Mouse (Mus musculus): ENCODE results near the gene Mthfd1l. TPM values are rescaled to one million over a fixed set of nuclear protein-coding genes. Genes with fewer than 3 reads are reported as not detected.

The Mthfd1l gene
- polyA plus RNA-seq, 1 experiment from 2014 or later, result 16.9 TPM

DNA sequence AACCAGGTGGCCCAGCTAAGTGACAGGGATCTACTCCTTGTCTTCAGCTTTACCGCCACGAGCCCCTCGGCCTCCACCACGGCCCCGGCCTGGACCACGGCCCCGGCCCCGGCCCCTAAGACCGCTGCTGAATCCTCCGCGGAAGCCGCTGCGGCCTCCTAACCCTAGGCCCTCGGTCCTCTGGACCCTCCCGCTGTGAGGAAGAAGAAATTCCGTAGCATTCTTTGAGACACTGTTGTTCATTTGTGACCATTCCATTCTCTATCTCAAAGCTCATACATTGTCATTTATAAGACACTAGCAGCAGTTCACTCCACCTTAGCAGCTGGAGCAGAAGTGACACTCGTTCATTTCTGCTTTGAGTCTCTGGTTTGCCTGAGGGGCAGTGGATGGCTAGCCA is 26.0 kb upstream of the Mthfd1l start:
- 87% methylated on average over 17 of the region's 17 CpGs for WGBS
- H3K9me3 ChIP-seq (replicated peaks), result no peaks in the 10 kb centered on the region

DNA sequence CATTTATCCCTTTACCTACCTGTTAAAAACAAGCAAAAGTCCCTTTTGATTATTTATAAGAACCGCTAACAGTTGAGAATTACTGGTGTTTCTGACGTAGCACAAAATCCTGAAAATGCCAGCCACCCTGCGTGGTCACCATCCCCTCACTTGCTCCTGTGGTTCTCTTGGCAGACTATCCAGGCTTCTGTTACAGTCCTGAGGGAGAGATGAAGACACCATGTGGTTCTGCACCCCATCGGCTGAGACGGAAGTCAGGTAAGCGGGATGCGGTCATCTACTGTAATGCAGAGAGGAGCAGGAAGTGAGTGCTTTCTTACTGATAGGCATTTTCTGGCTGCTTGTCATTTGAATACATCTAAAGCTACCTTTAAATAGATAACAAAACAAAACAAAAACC is 25.6 kb upstream of the Mthfd1l start:
- no peak overlapping the region for H3K4me2 ChIP-seq
- no peak overlapping the region for H3K27ac ChIP-seq (ENCODE audit: poor library complexity, severe bottlenecking)
- no peak overlapping the region for H3K4me3 ChIP-seq
- WGBS, result 84% methylated on average over 7 of the region's 7 CpGs
- H3K9me3 ChIP-seq (replicated peaks), result no peaks in the 10 kb centered on the region
- ATAC-seq (ENCODE audit: insufficient number of reproducible peaks, low FRiP score), result no peak
- no peak overlapping the region for H3K9ac ChIP-seq
- H3K36me3 ChIP-seq, result peaks cover 6% of the 10 kb centered on the region; the same call in 1 of the 2 replicates
- H3K27me3 ChIP-seq (replicated peaks), result no peaks in the 10 kb centered on the region
- H3K4me1 ChIP-seq (replicated peaks), result no peaks in the 10 kb centered on the region

More for the DNA sequence above, 26.0 kb upstream of the Mthfd1l start:
- Histone ChIP-seq H3K27ac (ENCODE audit: poor library complexity, severe bottlenecking) (no peak overlapping the region), H3K4me1 (replicated peaks) (no peaks in the 10 kb centered on the region), H3K9ac (no peak overlapping the region), H3K27me3 (replicated peaks) (no peaks in the 10 kb centered on the region), H3K4me2 (no peak overlapping the region), H3K36me3 (peaks cover 6% of the 10 kb centered on the region; the same call in 1 of the 2 replicates), H3K4me3 (no peak overlapping the region)
- no peak for ATAC-seq (ENCODE audit: insufficient number of reproducible peaks, low FRiP score)

DNA sequence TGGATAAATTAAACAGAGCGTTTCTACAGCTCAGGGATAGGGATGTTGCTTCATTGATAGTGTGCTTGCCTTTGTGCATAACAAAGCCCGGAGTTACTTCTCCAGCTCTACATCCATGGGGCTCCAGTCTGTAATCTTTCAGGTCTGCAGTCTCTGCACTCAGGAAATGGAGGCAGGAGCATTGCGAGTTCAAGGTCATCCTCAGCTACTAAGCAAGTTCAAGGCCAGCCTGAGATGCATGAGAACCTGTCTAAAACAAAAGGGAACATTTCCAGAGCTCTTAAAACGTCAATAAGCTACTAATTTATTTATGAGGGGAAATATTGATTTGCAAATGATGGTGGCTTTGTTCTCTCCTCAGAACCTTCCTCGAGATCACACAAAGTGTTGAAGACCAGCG is 23.6 kb upstream of the Mthfd1l start:
- Histone ChIP-seq H3K9me3 (replicated peaks) (no peaks in the 10 kb centered on the region), H3K9ac (no peak overlapping the region), H3K4me2 (no peak overlapping the region), H3K27ac (ENCODE audit: poor library complexity, severe bottlenecking) (no peak overlapping the region), H3K27me3 (replicated peaks) (no peaks in the 10 kb centered on the region), H3K36me3 (peaks cover 6% of the 10 kb centered on the region; the same call in 1 of the 2 replicates), H3K4me3 (no peak overlapping the region), H3K4me1 (replicated peaks) (no peaks in the 10 kb centered on the region)
- ATAC-seq (ENCODE audit: insufficient number of reproducible peaks, low FRiP score), result no peak
- 82% methylated on average over 6 of the region's 6 CpGs for WGBS

DNA sequence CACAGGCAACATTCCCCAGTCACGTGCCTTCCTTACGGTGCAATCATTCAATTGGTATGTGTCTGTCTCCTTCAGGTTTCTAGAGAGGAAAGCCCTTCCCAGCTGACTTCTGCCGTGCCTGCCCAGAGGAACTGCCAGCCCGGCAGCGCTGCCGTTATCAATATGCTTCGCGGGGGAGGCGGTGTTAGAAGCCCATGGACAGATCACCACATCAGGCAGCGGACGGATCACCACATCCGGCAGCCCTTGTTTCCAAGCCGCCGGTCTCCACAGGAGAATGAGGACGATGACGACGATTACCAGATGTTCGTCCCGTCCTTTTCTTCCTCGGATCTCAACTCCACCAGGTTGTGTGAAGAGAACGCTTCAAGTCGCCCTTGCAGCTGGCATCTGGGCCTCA is 16.4 kb upstream of the Mthfd1l start:
- peak overlapping the region; percentile 51 for H3K4me2 ChIP-seq
- no peaks in the 10 kb centered on the region for H3K9me3 ChIP-seq (replicated peaks)
- H3K4me1 ChIP-seq (replicated peaks), result peaks cover 5% of the 10 kb centered on the region; the same call in 1 of the 2 replicates
- 49% methylated on average over 22 of the region's 22 CpGs for WGBS
- no peak for ATAC-seq (ENCODE audit: insufficient number of reproducible peaks, low FRiP score)
- no peak overlapping the region for H3K9ac ChIP-seq
- peaks cover 23% of the 10 kb centered on the region for H3K36me3 ChIP-seq
- H3K27ac ChIP-seq (ENCODE audit: poor library complexity, severe bottlenecking), result no peak overlapping the region
- no peak overlapping the region for H3K4me3 ChIP-seq
- no peaks in the 10 kb centered on the region for H3K27me3 ChIP-seq (replicated peaks)

DNA sequence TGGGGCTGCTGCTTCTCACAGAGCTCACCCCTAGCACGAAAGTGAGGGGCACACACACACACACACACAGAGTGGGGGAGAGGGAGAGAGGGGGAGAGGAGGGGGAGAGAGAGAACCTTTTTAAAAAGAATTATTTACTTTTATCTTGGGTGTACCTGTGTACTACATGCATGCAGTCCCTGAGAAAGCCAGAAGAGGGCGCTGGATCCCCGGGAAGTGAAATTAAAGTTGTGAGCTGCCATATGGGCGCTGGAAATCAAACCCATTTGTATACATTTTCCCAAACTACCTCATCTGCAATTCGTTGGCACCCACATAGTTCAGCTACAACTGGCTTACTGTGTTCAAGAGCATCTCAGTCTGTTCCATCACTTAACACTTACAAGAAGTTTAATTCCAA is 14.3 kb upstream of the Mthfd1l start:
- peaks cover 5% of the 10 kb centered on the region; the same call in 1 of the 2 replicates for H3K4me1 ChIP-seq (replicated peaks)
- 64% methylated on average over 5 of the region's 5 CpGs for WGBS
- no peaks in the 10 kb centered on the region for H3K9me3 ChIP-seq (replicated peaks)
- no peak overlapping the region for H3K9ac ChIP-seq
- H3K27me3 ChIP-seq (replicated peaks), result no peaks in the 10 kb centered on the region
- no peak for ATAC-seq (ENCODE audit: insufficient number of reproducible peaks, low FRiP score)
- no peak overlapping the region for H3K4me3 ChIP-seq
- H3K27ac ChIP-seq (ENCODE audit: poor library complexity, severe bottlenecking), result no peak overlapping the region
- peaks cover 26% of the 10 kb centered on the region for H3K36me3 ChIP-seq
- no peak overlapping the region for H3K4me2 ChIP-seq

DNA sequence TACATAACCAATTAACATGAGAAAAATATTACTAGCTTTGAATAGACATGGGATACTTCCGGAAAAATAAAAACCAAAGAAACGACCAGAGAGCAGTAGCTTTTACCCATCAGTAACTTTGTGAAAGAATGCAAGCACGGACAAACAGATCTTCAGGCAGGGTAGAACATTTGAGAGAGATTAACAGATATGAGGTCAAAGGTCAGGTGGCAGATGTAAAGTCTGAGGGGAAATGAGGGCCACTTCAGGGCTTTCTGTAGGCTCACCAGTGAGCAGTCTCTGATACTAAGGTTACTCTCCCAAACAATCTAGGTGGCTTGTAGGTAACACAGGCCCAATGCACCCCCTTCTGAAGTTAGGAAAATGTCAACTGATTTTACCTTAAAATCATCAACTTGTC is 3.9 kb upstream of the Mthfd1l start:
- peaks cover 5% of the 10 kb centered on the region; the same call in 1 of the 2 replicates for H3K36me3 ChIP-seq
- H3K4me3 ChIP-seq, result no peak overlapping the region
- no peak overlapping the region for H3K4me2 ChIP-seq
- no peaks in the 10 kb centered on the region for H3K9me3 ChIP-seq (replicated peaks)
- H3K27ac ChIP-seq (ENCODE audit: poor library complexity, severe bottlenecking), result no peak overlapping the region
- WGBS, result 77% methylated on average over 3 of the region's 3 CpGs
- no peaks in the 10 kb centered on the region for H3K27me3 ChIP-seq (replicated peaks)
- no peak for ATAC-seq (ENCODE audit: insufficient number of reproducible peaks, low FRiP score)
- H3K4me1 ChIP-seq (replicated peaks), result peaks cover 7% of the 10 kb centered on the region; the same call in 1 of the 2 replicates
- no peak overlapping the region for H3K9ac ChIP-seq

DNA sequence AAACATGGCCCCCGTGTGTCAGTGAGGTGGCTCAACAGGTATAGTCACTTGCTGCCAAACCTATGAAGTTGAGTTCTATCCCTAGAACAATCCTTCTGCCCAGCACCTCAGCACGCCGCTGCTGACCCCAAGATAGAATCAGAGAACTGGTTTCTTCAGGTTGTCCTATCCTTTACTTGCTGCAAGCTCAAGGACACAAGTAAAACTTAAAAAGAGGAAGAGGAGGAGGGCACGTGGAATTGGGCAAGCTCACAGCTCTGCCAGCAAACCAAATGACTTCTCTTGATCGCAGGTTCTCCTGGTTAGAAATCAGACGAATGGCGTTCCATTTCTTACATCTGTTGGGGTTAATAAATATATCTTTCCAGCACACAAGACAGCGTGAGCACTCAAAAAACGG is 681 bp upstream of the Mthfd1l start:
- Histone ChIP-seq H3K4me3 (peak overlapping the region; percentile 73; the same call in 1 of the 2 replicates), H3K4me2 (peak overlapping the region; percentile 84), H3K9me3 (replicated peaks) (no peaks in the 10 kb centered on the region), H3K27ac (ENCODE audit: poor library complexity, severe bottlenecking) (no peak overlapping the region), H3K4me1 (replicated peaks) (peaks cover 33% of the 10 kb centered on the region), H3K9ac (no peak overlapping the region; the same call in 1 of the 2 replicates), H3K36me3 (0 out of 2 replicates have a peak, but pooled peaks cover 1% of the 10 kb centered on the region), H3K27me3 (replicated peaks) (no peaks in the 10 kb centered on the region)
- ATAC-seq (ENCODE audit: insufficient number of reproducible peaks, low FRiP score), result no peak
- WGBS, result 84% methylated on average over 9 of the region's 9 CpGs

DNA sequence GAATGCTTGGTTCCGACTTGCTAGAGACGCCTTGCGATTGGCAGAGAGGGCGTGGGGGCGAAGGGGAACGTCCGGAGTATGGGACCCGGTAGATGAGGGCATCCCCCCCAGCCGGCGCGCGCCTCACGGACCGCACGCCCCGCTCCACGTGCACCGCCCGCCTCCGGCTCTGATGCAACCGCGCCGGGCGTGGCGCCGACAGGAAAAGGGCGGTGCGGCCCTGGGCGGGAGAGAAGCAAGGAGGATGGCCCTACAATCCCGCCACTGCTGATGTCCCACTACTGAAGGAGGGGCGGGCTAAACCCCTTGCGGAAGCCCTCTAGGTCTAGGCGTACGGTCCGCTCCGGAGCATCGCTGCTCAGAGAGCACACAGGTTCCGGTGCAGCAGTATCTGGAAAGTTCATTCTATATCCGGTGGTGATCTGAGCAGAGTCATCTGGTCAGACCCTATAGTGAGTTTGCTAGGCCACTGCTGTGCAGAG is 712 bp downstream of the Mthfd1l start:
- Histone ChIP-seq H3K36me3 (peaks cover 1% of the 10 kb centered on the region; the same call in 1 of the 2 replicates), H3K27me3 (replicated peaks) (no peaks in the 10 kb centered on the region), H3K27ac (ENCODE audit: poor library complexity, severe bottlenecking) (peak overlapping the region; percentile 95), H3K4me3 (peak overlapping the region; percentile 73), H3K4me2 (peak overlapping the region; percentile 84), H3K9ac (peak overlapping the region; percentile 82), H3K4me1 (replicated peaks) (peaks cover 40% of the 10 kb centered on the region), H3K9me3 (replicated peaks) (no peaks in the 10 kb centered on the region)
- ATAC-seq (ENCODE audit: insufficient number of reproducible peaks, low FRiP score), result peak; percentile 92
- WGBS, result under 1% methylated on average over 39 of the region's 39 CpGs

DNA sequence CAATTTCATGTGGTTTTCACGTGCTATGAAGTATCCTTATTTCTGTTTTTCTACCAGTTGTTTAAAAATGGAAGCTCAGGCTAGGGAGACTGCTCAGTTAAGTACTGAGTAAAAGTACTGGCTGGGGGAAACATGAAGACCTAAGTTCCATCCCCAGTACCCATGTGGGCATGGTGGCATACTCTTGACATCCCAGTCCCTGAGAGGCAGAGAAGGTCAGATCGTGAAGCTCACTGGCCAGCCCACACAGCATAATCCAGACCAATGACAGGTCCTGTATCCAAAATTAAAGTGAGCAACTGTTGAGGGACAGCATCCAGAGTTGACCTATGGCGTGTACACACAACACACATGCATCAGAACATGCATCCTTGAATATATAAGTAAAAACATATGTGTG is 1.5 kb downstream of the Mthfd1l start:
- no peaks in the 10 kb centered on the region for H3K9me3 ChIP-seq (replicated peaks)
- H3K4me3 ChIP-seq, result no peak overlapping the region; the same call in 1 of the 2 replicates
- peak overlapping the region; percentile 16 for H3K4me2 ChIP-seq
- peak overlapping the region; percentile 1; the same call in 1 of the 2 replicates for H3K9ac ChIP-seq
- 74% methylated on average over 3 of the region's 3 CpGs for WGBS
- H3K27ac ChIP-seq (ENCODE audit: poor library complexity, severe bottlenecking), result no peak overlapping the region
- H3K27me3 ChIP-seq (replicated peaks), result no peaks in the 10 kb centered on the region
- peaks cover 9% of the 10 kb centered on the region for H3K36me3 ChIP-seq
- peaks cover 40% of the 10 kb centered on the region for H3K4me1 ChIP-seq (replicated peaks)
- no peak for ATAC-seq (ENCODE audit: insufficient number of reproducible peaks, low FRiP score)

DNA sequence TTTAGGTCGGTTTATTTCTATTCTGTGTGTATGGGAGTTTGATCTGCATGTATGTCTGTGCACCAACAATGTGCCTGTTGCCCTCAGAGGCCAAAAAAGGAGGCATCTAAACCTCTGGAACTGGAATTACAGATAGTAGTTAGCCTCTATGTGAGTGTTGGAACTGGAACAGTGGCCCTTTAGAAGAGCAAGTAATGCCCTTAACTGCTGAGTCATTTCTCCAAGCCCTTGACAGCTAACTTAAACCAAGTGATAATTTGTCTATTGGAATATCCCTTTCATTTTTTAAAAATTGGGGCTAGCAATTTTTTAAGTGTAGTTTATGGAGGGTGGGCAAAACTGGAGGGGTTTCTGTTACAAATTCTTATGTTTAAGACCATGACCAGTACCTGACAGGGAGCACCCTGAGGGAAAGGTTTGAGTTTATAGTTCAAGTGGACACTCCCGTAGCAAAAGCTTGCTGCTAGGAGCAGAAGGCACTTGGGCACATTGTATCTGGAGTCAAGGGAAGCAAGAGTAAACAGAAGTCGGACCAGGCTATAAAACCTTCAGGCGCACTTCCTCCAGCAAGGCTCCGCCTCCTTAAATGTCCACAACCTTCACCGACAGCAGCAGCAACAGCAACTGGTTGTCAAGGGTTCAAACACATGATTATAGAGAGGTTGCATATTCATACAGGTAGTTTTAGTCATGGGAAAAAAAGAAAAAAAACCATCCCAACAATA is 3.1 kb downstream of the Mthfd1l start:
- ATAC-seq (ENCODE audit: insufficient number of reproducible peaks, low FRiP score), result no peak
- 56% methylated on average over 6 of the region's 6 CpGs for WGBS
- H3K36me3 ChIP-seq, result peaks cover 25% of the 10 kb centered on the region

DNA sequence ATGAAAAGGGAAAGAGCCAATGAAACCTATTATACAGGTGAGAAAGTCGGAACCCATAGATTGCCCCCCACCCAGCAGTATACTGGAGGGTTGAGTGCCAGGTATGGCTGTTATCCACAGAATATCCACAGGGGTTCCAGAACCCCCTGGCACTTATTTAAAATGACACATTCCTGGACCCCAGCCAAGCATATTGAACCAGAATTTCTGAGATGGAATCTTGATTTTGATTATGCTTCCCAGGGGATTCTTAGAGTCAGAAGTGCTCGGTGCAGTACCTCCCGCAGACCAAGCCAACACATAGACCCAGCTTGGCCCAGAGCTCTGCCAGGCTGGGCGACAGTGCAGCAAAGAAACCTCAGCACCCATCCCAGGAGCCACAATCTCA is 3.7 kb downstream of the Mthfd1l start:
- no peak for ATAC-seq (ENCODE audit: insufficient number of reproducible peaks, low FRiP score)
- no peak overlapping the region for H3K4me3 ChIP-seq
- no peak overlapping the region for H3K9ac ChIP-seq
- H3K27ac ChIP-seq (ENCODE audit: poor library complexity, severe bottlenecking), result no peak overlapping the region
- H3K27me3 ChIP-seq (replicated peaks), result no peaks in the 10 kb centered on the region
- H3K4me2 ChIP-seq, result no peak overlapping the region
- no peaks in the 10 kb centered on the region for H3K9me3 ChIP-seq (replicated peaks)
- WGBS, result 89% methylated on average over 4 of the region's 4 CpGs
- peaks cover 40% of the 10 kb centered on the region for H3K4me1 ChIP-seq (replicated peaks)
- peaks cover 30% of the 10 kb centered on the region for H3K36me3 ChIP-seq

More for the DNA sequence above, 3.1 kb downstream of the Mthfd1l start:
- Histone ChIP-seq H3K27me3 (replicated peaks) (no peaks in the 10 kb centered on the region), H3K9ac (no peak overlapping the region), H3K27ac (ENCODE audit: poor library complexity, severe bottlenecking) (no peak overlapping the region), H3K4me1 (replicated peaks) (peaks cover 40% of the 10 kb centered on the region), H3K4me2 (no peak overlapping the region), H3K4me3 (no peak overlapping the region), H3K9me3 (replicated peaks) (no peaks in the 10 kb centered on the region)

Measured in heart, embryonic 12.5 days (tissue).